Mouse (Mus musculus) CH12.LX (cell line): ENCODE results near the gene Ift74. TPM values are rescaled to one million over a fixed set of nuclear protein-coding genes. Genes with fewer than 3 reads are reported as not detected.

ENCODE experiments used
- DNase-seq: peaks from one replicate; pipeline ENCODE4 v3.0.0-alpha.2; 2013; ENCODE audit errors: extremely low read depth
- H3K27ac ChIP-seq: 2 replicates; pipeline ENCODE4 v1.5.1; 2012; ENCODE audit warnings: low read depth, mild to moderate bottlenecking, control low read depth, moderate library complexity; ENCODE audit not compliant: insufficient read depth
- H3K27me3 ChIP-seq: replicated peaks from 2 replicates; pipeline ENCODE3; 2012; ENCODE audit warnings: inconsistent platforms
- H3K36me3 ChIP-seq, 2 experiments: replicated peaks in 1 of 2; 2 replicates each; pipeline versions ENCODE3 to v1.6.1; 2012; ENCODE audit warnings: inconsistent platforms in 1 of 2, low read length in 1 of 2, mild to moderate bottlenecking in 1 of 2, mixed read lengths in 1 of 2, moderate library complexity in 1 of 2; ENCODE audit not compliant: control insufficient read depth in 1 of 2, insufficient read depth in 1 of 2
- H3K4me1 ChIP-seq, 2 experiments: 2 replicates each; pipeline ENCODE4 v1.6.1; 2012; ENCODE audit warnings: inconsistent platforms in 1 of 2, moderate library complexity in 1 of 2; ENCODE audit not compliant: insufficient read depth in 2 of 2, control insufficient read depth in 1 of 2
- H3K4me2 ChIP-seq: 2 replicates; pipeline ENCODE4 v1.6.1; 2012; ENCODE audit warnings: low read depth, mild to moderate bottlenecking, control low read depth; ENCODE audit not compliant: poor library complexity, insufficient read depth, severe bottlenecking
- H3K4me3 ChIP-seq, 3 experiments: fragments of 150-350 bp in 1 of 3; sonication (generic) in 1 of 3; replicated peaks in 1 of 3; 2 replicates each; pipeline versions ENCODE3 to v1.5.1; 2011 to 2012; ENCODE audit warnings: low read depth in 2 of 3, low read length in 2 of 3, mild to moderate bottlenecking in 2 of 3, moderate library complexity in 2 of 3, control low read depth in 1 of 3, improper control_type of control experiment in 1 of 3, inconsistent platforms in 1 of 3, mixed read lengths in 1 of 3; ENCODE audit not compliant: poor library complexity in 1 of 3
- H3K79me2 ChIP-seq: replicated peaks from 2 replicates; pipeline ENCODE4 v1.6.1; 2012; ENCODE audit warnings: mild to moderate bottlenecking, moderate library complexity; ENCODE audit not compliant: control insufficient read depth, poor library complexity, insufficient read depth, severe bottlenecking; ENCODE audit errors: extremely low read depth
- H3K9ac ChIP-seq: 2 replicates; pipeline ENCODE4 v1.6.1; 2012; ENCODE audit warnings: low read depth, mild to moderate bottlenecking, control low read depth, moderate library complexity; ENCODE audit not compliant: insufficient read depth
- H3K9me3 ChIP-seq: replicated peaks from 2 replicates; pipeline ENCODE3; 2012; ENCODE audit warnings: low read length, inconsistent platforms, mixed read lengths
- BHLHE40 ChIP-seq: IDR thresholded peaks from 2 replicates; pipeline ENCODE4 v1.6.1; 2011; ENCODE audit warnings: mild to moderate bottlenecking, low read depth, low read length, improper control_type of control experiment
- CTCF ChIP-seq, 2 experiments: IDR thresholded peaks in 1 of 2; conservative IDR thresholded peaks in 1 of 2; 2 replicates each; pipeline ENCODE4 v1.5.1; 2011 to 2012; ENCODE audit warnings: low read depth in 2 of 2, low read length in 2 of 2, improper control_type of control experiment in 1 of 2, inconsistent platforms in 1 of 2, mild to moderate bottlenecking in 1 of 2, moderate library complexity in 1 of 2
- E2F4 ChIP-seq: IDR thresholded peaks from 2 replicates; pipeline ENCODE4 v1.6.1; 2011; ENCODE audit warnings: low read depth, low read length, improper control_type of control experiment; ENCODE audit not compliant: insufficient replicate concordance
- ELF1 ChIP-seq: IDR thresholded peaks from 2 replicates; pipeline ENCODE4 v1.6.1; 2014; ENCODE audit warnings: low read depth, mild to moderate bottlenecking, inconsistent platforms, low read length, improper control_type of control experiment
- JUN ChIP-seq: IDR thresholded peaks from 2 replicates; pipeline ENCODE4 v1.6.1; 2011; ENCODE audit warnings: low read depth, mild to moderate bottlenecking, low read length, improper control_type of control experiment, moderate library complexity; ENCODE audit not compliant: insufficient read depth
- KAT2A ChIP-seq: IDR thresholded peaks from 2 replicates; pipeline ENCODE4 v1.6.1; 2012; ENCODE audit warnings: low read length, improper control_type of control experiment, inconsistent platforms; ENCODE audit not compliant: insufficient replicate concordance
- MAFK ChIP-seq: IDR thresholded peaks from 2 replicates; pipeline ENCODE4 v1.6.1; 2011; ENCODE audit warnings: low read length, improper control_type of control experiment; ENCODE audit not compliant: insufficient replicate concordance
- MAX ChIP-seq: IDR thresholded peaks from 2 replicates; pipeline ENCODE4 v1.6.1; 2011; ENCODE audit warnings: low read length, improper control_type of control experiment
- MEF2A ChIP-seq: IDR thresholded peaks from 2 replicates; pipeline ENCODE4 v1.6.1; 2014; ENCODE audit warnings: low read depth, mild to moderate bottlenecking, inconsistent platforms, low read length, improper control_type of control experiment, borderline replicate concordance
- MXI1 ChIP-seq: IDR thresholded peaks from 2 replicates; pipeline ENCODE4 v1.6.1; 2011; ENCODE audit warnings: mild to moderate bottlenecking, low read depth, low read length, improper control_type of control experiment
- MYC ChIP-seq: IDR thresholded peaks from 2 replicates; pipeline ENCODE4 v1.6.1; 2011; ENCODE audit warnings: low read depth, mild to moderate bottlenecking, improper control_type of control experiment, low read length
- NELFE ChIP-seq: IDR thresholded peaks from 2 replicates; pipeline ENCODE4 v1.6.1; 2011; ENCODE audit warnings: low read depth, low read length, improper control_type of control experiment
- PAX5 ChIP-seq: IDR thresholded peaks from 2 replicates; pipeline ENCODE4 v1.6.1; 2012; ENCODE audit warnings: low read length, inconsistent platforms, mixed read lengths
- POLR2A ChIP-seq: IDR thresholded peaks from 2 replicates; pipeline ENCODE4 v1.6.1; 2011; ENCODE audit warnings: low read depth, mild to moderate bottlenecking, improper control_type of control experiment, low read length
- SIN3A ChIP-seq: IDR thresholded peaks from 2 replicates; pipeline ENCODE4 v1.6.1; 2012; ENCODE audit warnings: low read length, improper control_type of control experiment, inconsistent platforms
- SMC3 ChIP-seq: IDR thresholded peaks from 2 replicates; pipeline ENCODE4 v1.6.1; 2011; ENCODE audit warnings: low read depth, low read length, improper control_type of control experiment
- TCF12 ChIP-seq: IDR thresholded peaks from 2 replicates; pipeline ENCODE4 v1.6.1; 2014; ENCODE audit warnings: low read depth, mild to moderate bottlenecking, inconsistent platforms, low read length, improper control_type of control experiment
- USF1 ChIP-seq: IDR thresholded peaks from 2 replicates; pipeline ENCODE4 v1.6.1; 2014; ENCODE audit warnings: low read depth, mild to moderate bottlenecking, inconsistent platforms, low read length, improper control_type of control experiment
- USF2 ChIP-seq: conservative IDR thresholded peaks from 2 replicates; pipeline ENCODE4 v1.6.1; 2011; ENCODE audit warnings: low read depth, low read length, improper control_type of control experiment
- ZC3H11A ChIP-seq: IDR thresholded peaks from 2 replicates; pipeline ENCODE4 v1.6.1; 2012; ENCODE audit warnings: low read depth, mild to moderate bottlenecking, inconsistent platforms, low read length, improper control_type of control experiment
- ZKSCAN1 ChIP-seq: IDR thresholded peaks from 2 replicates; pipeline ENCODE4 v1.6.1; 2012; ENCODE audit warnings: low read depth, inconsistent platforms, low read length, improper control_type of control experiment, borderline replicate concordance
- ZMIZ1 ChIP-seq: IDR thresholded peaks from 2 replicates; pipeline ENCODE4 v1.6.1; 2012; ENCODE audit warnings: low read depth, mild to moderate bottlenecking, inconsistent platforms, low read length, improper control_type of control experiment
- ZNF384 ChIP-seq: IDR thresholded peaks from 2 replicates; pipeline ENCODE4 v1.6.1; 2012; ENCODE audit warnings: low read depth, low read length, improper control_type of control experiment, inconsistent platforms
- dilution Hi-C: fragments of 300-500 bp; cut with MboI; formaldehyde crosslinking; loops from 2 replicates; pipeline ENCODE4 v1.14.3; 2020; ENCODE audit warnings: low sequenced_read_pairs; ENCODE audit not compliant: extremely low pct_unique_long_range_greater_than_20kb, extremely low pct_ligation_motif_present
- in situ Hi-C: fragments of 300-500 bp; cut with MboI; formaldehyde crosslinking; loops from 3 replicates; pipeline ENCODE4 v1.14.3; 2019; ENCODE audit warnings: low sequenced_read_pairs, low pct_ligation_motif_present, low pct_unique_long_range_greater_than_20kb, mixed read lengths
- polyA plus RNA-seq: library from polyadenylated mRNA; unstranded; fragments of >175 nt; gene quantifications from 2 replicates; pipeline ENCODE4 v1.2.1, GENCODE M21; 2012; ENCODE audit warnings: low read depth; ENCODE audit not compliant: insufficient read length
- total RNA-seq, 2 experiments: library from RNA; depleted of rRNA; stranded (reverse); fragments of 300-350 nt in 1 of 2; fragments of >200 nt in 1 of 2; gene quantifications; 2 replicates each; pipeline ENCODE4 v1.2.3; 2012 to 2014

The Ift74 gene
- total and polyA plus RNA-seq, 3 experiments = 5.9 to 15.0 (median 12.5) TPM

GRCm38 (mm10) chr4:94614627-94615006, 326 bp downstream of the Ift74 start:
- dilution Hi-C loops = no loop called here

GRCm38 (mm10) chr4:94620077-94620476, 5.8 kb downstream of the Ift74 start:
- no peak for DNase-seq
- Histone ChIP-seq H3K36me3 (peaks cover 0 to 7% of the 10 kb centered on the region in 2 experiments), H3K4me3 (no peak overlapping the region), H3K4me2 (no peak overlapping the region), H3K9ac (no peak overlapping the region), H3K27ac (no peak overlapping the region), H3K79me2 (no peaks in the 10 kb centered on the region), H3K27me3 (no peaks in the 10 kb centered on the region), H3K9me3 (no peaks in the 10 kb centered on the region), H3K4me1 (peaks cover 0 to 4% of the 10 kb centered on the region in 2 experiments; a peak in 1 of 4 replicates)
- dilution Hi-C loops (no loop called here), in situ Hi-C loops (no loop called here)
- TF ChIP-seq MXI1 (no peak), JUN (no peak), TCF12 (no peak), ZC3H11A (no peak), POLR2A (no peak), NELFE (no peak)

More at GRCm38 (mm10) chr4:94614627-94615006, 326 bp downstream of the Ift74 start:
- Histone ChIP-seq H3K36me3 (no peaks in the 10 kb centered on the region), H3K27me3 (no peaks in the 10 kb centered on the region), H3K4me3 (peak overlapping the region; percentile 60 to 97 (median 86)), H3K79me2 (no peaks in the 10 kb centered on the region), H3K27ac (no peak overlapping the region), H3K4me2 (peak overlapping the region; percentile 83), H3K9ac (peak overlapping the region; percentile 90), H3K4me1 (peaks cover 0 to 19% of the 10 kb centered on the region in 2 experiments; a peak in 2 of 4 replicates), H3K9me3 (no peaks in the 10 kb centered on the region)
- peak; percentile 17 for DNase-seq
- no peak for TF ChIP-seq ZMIZ1
- no peak for TF ChIP-seq SMC3
- TF ChIP-seq JUN = no peak
- TF ChIP-seq POLR2A = no peak; the same call in 1 of the 2 replicates
- TF ChIP-seq USF2 = no peak
- no peak for TF ChIP-seq MXI1
- no peak for TF ChIP-seq CTCF (conservative IDR thresholded peaks at IDR 0.05 in 1 of 2, IDR thresholded peaks at IDR 0.05 in 1 of 2; ENCODE audit: low read depth in 2 of 2, low read length in 2 of 2)
- TF ChIP-seq ELF1 = no peak
- TF ChIP-seq ZNF384 = no peak
- TF ChIP-seq MAFK = no peak
- no peak for TF ChIP-seq BHLHE40
- no peak for TF ChIP-seq PAX5
- no peak for TF ChIP-seq ZKSCAN1
- no peak for TF ChIP-seq E2F4
- no peak for TF ChIP-seq MAX
- no peak for TF ChIP-seq MYC
- TF ChIP-seq MEF2A = no peak
- no peak for TF ChIP-seq SIN3A
- no peak for TF ChIP-seq USF1
- no peak for TF ChIP-seq KAT2A
- in situ Hi-C loops = no loop called here
